Mouse (Mus musculus): ENCODE measurements around the gene Vps72. TPM values are rescaled to one million over a fixed set of nuclear protein-coding genes. Genes with fewer than 3 reads are reported as not detected.
A peak's percentile ranks its signal among the peaks of the same experiment; 100 is the strongest.

Vps72 gene
- polyA plus RNA-seq, 1 experiment = 83.5 TPM

DNA sequence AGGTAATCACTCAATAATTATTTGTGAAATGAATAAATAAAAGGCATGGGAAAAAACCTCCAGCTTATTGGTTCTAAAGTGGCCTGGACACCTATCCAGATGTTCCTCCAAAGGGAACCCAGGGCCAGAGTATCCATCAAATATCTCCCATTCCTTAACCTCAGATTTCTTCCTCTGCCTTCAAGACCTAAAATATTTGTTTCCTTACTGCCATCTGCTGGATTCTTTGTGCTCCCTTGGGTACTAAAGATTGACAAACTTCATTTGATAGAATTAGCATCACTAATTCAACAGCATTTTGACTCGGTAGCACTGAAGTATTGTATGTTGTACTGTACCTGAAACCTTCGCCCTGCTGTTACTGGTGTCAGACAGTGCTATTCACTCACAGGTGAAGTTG, 2.9 kb upstream of the Vps72 start:
- no peaks in the 10 kb centered on the region for H3K27me3 ChIP-seq (ENCODE audit: control insufficient read depth, insufficient read depth, low read length, poor library complexity, severe bottlenecking)
- H3K9me3 ChIP-seq (replicated peaks; ENCODE audit: control insufficient read depth, insufficient read depth, low read length, poor library complexity, severe bottlenecking) = no peaks in the 10 kb centered on the region
- H3K27ac ChIP-seq (ENCODE audit: insufficient read depth, low read length) = no peak overlapping the region
- H3K9ac ChIP-seq (ENCODE audit: low read depth, poor library complexity, severe bottlenecking) = no peak overlapping the region
- TF ChIP-seq EP300 (IDR thresholded peaks at IDR 0.05; ENCODE audit: insufficient read depth, low read depth, low read length) (no peak), POLR2A (IDR thresholded peaks at IDR 0.05; ENCODE audit: insufficient read depth, low read length) (no peak), CTCF (IDR thresholded peaks at IDR 0.05; ENCODE audit: low read depth, low read length) (no peak)
- H3K36me3 ChIP-seq (ENCODE audit: control insufficient read depth, insufficient read depth, low read length, poor library complexity, severe bottlenecking) = peaks cover 3% of the 10 kb centered on the region; the same call in 1 of the 2 replicates
- no peaks in the 10 kb centered on the region for H3K4me1 ChIP-seq (ENCODE audit: control insufficient read depth, insufficient read depth, low read length)
- H3K4me3 ChIP-seq (ENCODE audit: low read depth, low read length) = no peak overlapping the region

DNA sequence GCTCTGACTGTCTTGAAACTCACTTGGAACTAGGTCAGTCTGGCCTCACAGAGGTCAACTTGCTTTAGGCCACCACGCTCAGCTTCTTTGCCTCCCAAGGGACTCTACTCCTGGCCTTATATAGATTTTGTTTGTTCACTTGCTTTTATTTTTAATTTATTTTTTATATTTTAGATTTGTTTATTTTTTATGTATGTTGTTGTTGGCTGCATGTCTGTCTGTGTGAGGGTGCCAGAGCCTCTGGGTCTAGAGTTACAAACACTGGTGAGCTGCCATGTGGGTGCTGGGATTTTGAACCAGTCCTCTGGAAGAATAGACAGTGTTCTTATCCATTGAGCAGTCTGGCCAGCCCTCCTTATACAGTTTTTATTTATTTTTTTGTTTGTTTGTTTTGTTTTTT, 1.9 kb downstream of the Vps72 start:
- no peak overlapping the region for H3K9ac ChIP-seq (ENCODE audit: low read depth, poor library complexity, severe bottlenecking)
- no peak overlapping the region for H3K4me3 ChIP-seq (ENCODE audit: low read depth, low read length)

DNA sequence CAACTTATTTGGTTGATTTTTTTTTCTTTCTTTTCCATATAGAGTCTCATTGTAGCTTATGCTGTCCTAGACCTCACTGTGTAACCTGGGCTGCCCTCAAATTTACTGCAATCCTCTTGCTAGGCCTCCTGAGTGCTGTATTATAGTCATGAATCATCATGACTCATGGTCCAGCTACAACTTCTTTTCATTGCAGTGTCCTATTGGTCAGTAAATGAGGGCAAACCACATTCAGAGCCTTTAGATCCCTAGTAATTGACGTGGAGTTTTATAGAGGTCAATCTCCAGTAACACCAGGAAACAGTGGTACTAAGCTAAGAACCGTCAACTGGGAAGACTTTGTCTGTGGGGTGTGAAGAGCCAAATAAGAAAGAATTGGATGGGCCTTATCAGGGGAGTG, 6.9 kb downstream of the Vps72 start:
- no peak overlapping the region for H3K9ac ChIP-seq (ENCODE audit: low read depth, poor library complexity, severe bottlenecking)
- no peaks in the 10 kb centered on the region for H3K27me3 ChIP-seq (ENCODE audit: control insufficient read depth, insufficient read depth, low read length, poor library complexity, severe bottlenecking)
- TF ChIP-seq EP300 (IDR thresholded peaks at IDR 0.05; ENCODE audit: insufficient read depth, low read depth, low read length) = no peak
- TF ChIP-seq POLR2A (IDR thresholded peaks at IDR 0.05; ENCODE audit: insufficient read depth, low read length) = no peak
- TF ChIP-seq CTCF (IDR thresholded peaks at IDR 0.05; ENCODE audit: low read depth, low read length) = no peak
- H3K36me3 ChIP-seq (ENCODE audit: control insufficient read depth, insufficient read depth, low read length, poor library complexity, severe bottlenecking) = peaks cover 44% of the 10 kb centered on the region
- H3K9me3 ChIP-seq (replicated peaks; ENCODE audit: control insufficient read depth, insufficient read depth, low read length, poor library complexity, severe bottlenecking) = no peaks in the 10 kb centered on the region
- H3K4me1 ChIP-seq (ENCODE audit: control insufficient read depth, insufficient read depth, low read length) = no peaks in the 10 kb centered on the region
- H3K4me3 ChIP-seq (ENCODE audit: low read depth, low read length) = no peak overlapping the region
- no peak overlapping the region for H3K27ac ChIP-seq (ENCODE audit: insufficient read depth, low read length)

More for the DNA sequence above, 1.9 kb downstream of the Vps72 start:
- Histone ChIP-seq H3K27ac (ENCODE audit: insufficient read depth, low read length) (no peak overlapping the region), H3K36me3 (ENCODE audit: control insufficient read depth, insufficient read depth, low read length, poor library complexity, severe bottlenecking) (peaks cover 3% of the 10 kb centered on the region; the same call in 1 of the 2 replicates), H3K9me3 (replicated peaks; ENCODE audit: control insufficient read depth, insufficient read depth, low read length, poor library complexity, severe bottlenecking) (no peaks in the 10 kb centered on the region), H3K27me3 (ENCODE audit: control insufficient read depth, insufficient read depth, low read length, poor library complexity, severe bottlenecking) (no peaks in the 10 kb centered on the region), H3K4me1 (ENCODE audit: control insufficient read depth, insufficient read depth, low read length) (no peaks in the 10 kb centered on the region)
- no peak for TF ChIP-seq POLR2A (IDR thresholded peaks at IDR 0.05; ENCODE audit: insufficient read depth, low read length)

DNA sequence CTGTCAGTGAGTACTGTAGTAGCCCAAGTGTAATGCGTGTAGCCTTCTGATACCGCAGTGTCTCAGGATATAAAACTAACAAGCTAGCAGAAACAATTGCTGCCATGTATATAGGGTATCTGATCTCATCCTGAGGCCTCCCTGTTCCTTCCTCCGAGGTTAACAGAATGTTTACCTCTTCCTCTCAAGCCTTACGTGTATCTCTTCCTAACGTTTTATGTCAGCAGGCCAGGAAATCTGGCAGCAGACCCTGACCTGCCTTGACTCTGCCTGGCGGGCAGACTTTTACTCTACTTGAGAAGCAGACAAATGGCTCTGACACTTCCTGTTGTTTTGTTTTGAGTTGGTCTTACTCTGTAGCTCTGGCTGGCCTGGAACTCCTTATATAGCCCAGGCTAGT, 10.8 kb downstream of the Vps72 start:
- no peak overlapping the region for H3K27ac ChIP-seq (ENCODE audit: insufficient read depth, low read length)
- H3K9ac ChIP-seq (ENCODE audit: low read depth, poor library complexity, severe bottlenecking) = no peak overlapping the region
- no peaks in the 10 kb centered on the region for H3K9me3 ChIP-seq (replicated peaks; ENCODE audit: control insufficient read depth, insufficient read depth, low read length, poor library complexity, severe bottlenecking)
- H3K4me1 ChIP-seq (ENCODE audit: control insufficient read depth, insufficient read depth, low read length) = peaks cover 3% of the 10 kb centered on the region
- H3K27me3 ChIP-seq (ENCODE audit: control insufficient read depth, insufficient read depth, low read length, poor library complexity, severe bottlenecking) = no peaks in the 10 kb centered on the region
- TF ChIP-seq CTCF (IDR thresholded peaks at IDR 0.05; ENCODE audit: low read depth, low read length) = no peak
- H3K36me3 ChIP-seq (ENCODE audit: control insufficient read depth, insufficient read depth, low read length, poor library complexity, severe bottlenecking) = peaks cover 42% of the 10 kb centered on the region
- no peak overlapping the region for H3K4me3 ChIP-seq (ENCODE audit: low read depth, low read length)

DNA sequence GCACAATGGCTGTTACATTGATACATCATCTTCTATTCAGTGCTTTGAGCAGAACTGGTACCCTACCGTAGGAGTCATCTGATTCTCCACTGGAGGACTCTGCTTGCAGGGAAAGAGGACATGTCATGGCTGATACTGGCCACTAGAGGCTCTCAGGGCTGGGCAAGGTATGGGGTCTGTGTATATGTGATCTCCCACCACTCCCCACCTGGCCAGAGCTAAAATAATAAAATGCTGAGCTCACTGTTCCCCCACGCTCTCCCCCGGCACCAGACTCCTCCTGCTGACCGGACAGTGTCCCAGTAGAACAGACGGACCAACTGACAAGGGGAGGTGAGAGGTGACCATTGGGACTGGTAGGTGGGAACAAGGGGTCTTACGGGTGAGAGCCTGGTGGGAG, 13.4 kb downstream of the Vps72 start, which contains the start of gene Tmod4:
TSS of gene Tmod4 (plus strand) at position 231 of the 400 bp plus-strand sequence.
- H3K9me3 ChIP-seq (replicated peaks; ENCODE audit: control insufficient read depth, insufficient read depth, low read length, poor library complexity, severe bottlenecking) = no peaks in the 10 kb centered on the region
- H3K4me3 ChIP-seq (ENCODE audit: low read depth, low read length) = no peak within 1 kb of the TSS
- TF ChIP-seq CTCF (IDR thresholded peaks at IDR 0.05; ENCODE audit: low read depth, low read length) (peak; percentile 64), EP300 (IDR thresholded peaks at IDR 0.05; ENCODE audit: insufficient read depth, low read depth, low read length) (no peak), POLR2A (IDR thresholded peaks at IDR 0.05; ENCODE audit: insufficient read depth, low read length) (no peak)
- H3K27ac ChIP-seq (ENCODE audit: insufficient read depth, low read length) = no peak within 1 kb of the TSS
- no peaks in the 10 kb centered on the region for H3K27me3 ChIP-seq (ENCODE audit: control insufficient read depth, insufficient read depth, low read length, poor library complexity, severe bottlenecking)
- peaks cover 3% of the 10 kb centered on the region for H3K4me1 ChIP-seq (ENCODE audit: control insufficient read depth, insufficient read depth, low read length)
- peaks cover 29% of the 10 kb centered on the region for H3K36me3 ChIP-seq (ENCODE audit: control insufficient read depth, insufficient read depth, low read length, poor library complexity, severe bottlenecking)
- H3K9ac ChIP-seq (ENCODE audit: low read depth, poor library complexity, severe bottlenecking) = no peak within 1 kb of the TSS

DNA sequence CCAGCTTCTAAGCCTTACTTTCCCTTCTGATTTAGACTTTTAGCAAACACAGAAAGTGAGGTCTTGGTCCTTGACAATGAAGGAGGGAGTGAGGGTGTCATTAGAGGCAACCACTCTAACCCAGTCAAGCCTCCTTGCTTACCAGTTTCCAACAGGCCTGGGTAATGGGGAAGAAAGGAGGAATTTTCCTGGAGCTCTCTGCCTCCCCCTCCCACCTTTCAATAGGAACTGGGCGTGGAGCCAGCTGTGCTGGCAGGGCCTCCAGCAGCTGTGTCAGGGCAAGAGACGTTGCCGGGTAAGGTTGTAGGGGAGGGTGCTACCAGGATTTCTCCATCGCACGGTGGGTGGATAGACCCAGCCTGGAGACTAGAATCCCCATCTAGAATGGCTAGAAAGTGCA, 14.2 kb downstream of the Vps72 start:
- H3K36me3 ChIP-seq (ENCODE audit: control insufficient read depth, insufficient read depth, low read length, poor library complexity, severe bottlenecking) = peaks cover 25% of the 10 kb centered on the region
- TF ChIP-seq POLR2A (IDR thresholded peaks at IDR 0.05; ENCODE audit: insufficient read depth, low read length) (no peak), CTCF (IDR thresholded peaks at IDR 0.05; ENCODE audit: low read depth, low read length) (no peak), EP300 (IDR thresholded peaks at IDR 0.05; ENCODE audit: insufficient read depth, low read depth, low read length) (no peak)
- no peak overlapping the region for H3K27ac ChIP-seq (ENCODE audit: insufficient read depth, low read length)
- H3K27me3 ChIP-seq (ENCODE audit: control insufficient read depth, insufficient read depth, low read length, poor library complexity, severe bottlenecking) = no peaks in the 10 kb centered on the region
- H3K4me1 ChIP-seq (ENCODE audit: control insufficient read depth, insufficient read depth, low read length) = peaks cover 3% of the 10 kb centered on the region
- no peak overlapping the region for H3K4me3 ChIP-seq (ENCODE audit: low read depth, low read length)
- no peak overlapping the region for H3K9ac ChIP-seq (ENCODE audit: low read depth, poor library complexity, severe bottlenecking)
- H3K9me3 ChIP-seq (replicated peaks; ENCODE audit: control insufficient read depth, insufficient read depth, low read length, poor library complexity, severe bottlenecking) = no peaks in the 10 kb centered on the region

All from ES-Bruce4 (cell line).